ENCODE assay signal across 9 mouse cellular contexts in the genomic region with DNA sequence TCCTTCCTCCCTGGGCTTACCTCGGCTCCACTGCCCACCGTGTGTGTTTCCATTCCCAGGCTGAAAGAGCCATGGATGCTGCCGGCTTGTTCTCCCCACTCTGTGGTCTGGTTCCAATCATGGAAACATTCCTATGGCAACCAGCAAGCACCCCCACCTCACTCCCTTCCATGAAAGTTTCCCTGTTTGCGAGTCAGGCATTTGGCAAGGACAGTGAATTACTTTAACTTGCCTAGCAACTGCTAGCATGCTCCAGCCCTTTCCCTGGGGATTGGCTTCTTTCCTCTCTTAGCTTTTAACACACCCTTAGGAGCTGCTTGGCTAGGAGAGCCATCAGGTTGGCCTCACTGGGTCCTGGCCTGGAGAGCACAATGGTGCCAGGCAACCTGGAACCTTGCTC.
DNase-seq lines count a peak whose midpoint lies in the region; ATAC-seq lines count a peak whose summit lies in the region.
"Had no signal": no experiment of that assay in that cellular context is flagged by ENCODE, and none has a peak within 500 bp of the region (broad histone marks: within the 10 kb centered on the region; RNA-seq: fewer than 3 reads in every experiment).

No protein-coding gene starts in this region.

- peak; percentile 53 to 54 for DNase-seq in frontal cortex, postnatal 14 days (ENCODE audit: low spot score in 2 of 2)
- DNase-seq in layer of hippocampus, postnatal 36 days, result peak; percentile 53 to 57
- peak; percentile 47 for DNase-seq in right cerebral cortex, postnatal 4 days
- DNase-seq in cerebellum, adult 8-10 months, result no peak
- no peak for DNase-seq in lung, postnatal 4 days
- DNase-seq in adrenal gland, postnatal 25 days, result no peak

- no peak overlapping the region for H3K27ac ChIP-seq in midbrain, embryonic 16.5 days (ENCODE audit: low read length)
- no peak overlapping the region for H3K27ac ChIP-seq in midbrain, embryonic 15.5 days

- ATAC-seq in midbrain, embryonic 16.5 days, result peak; percentile 32; the same call in 1 of the 2 replicates
- no peak for ATAC-seq in midbrain, embryonic 15.5 days (replicated peaks)

- H3K4me2 ChIP-seq in midbrain, embryonic 16.5 days (ENCODE audit: low read length), result no peak overlapping the region
- no peak overlapping the region for H3K4me2 ChIP-seq in midbrain, embryonic 15.5 days
- H3K4me2 ChIP-seq: liver, embryonic 11.5 days had no signal

- H3K9me3 ChIP-seq in midbrain, embryonic 16.5 days (replicated peaks; ENCODE audit: control insufficient read depth, low read length, poor library complexity, severe bottlenecking), result no peaks in the 10 kb centered on the region
- no peaks in the 10 kb centered on the region for H3K9me3 ChIP-seq in midbrain, embryonic 15.5 days

- no peak overlapping the region for H3K9ac ChIP-seq in midbrain, embryonic 16.5 days (ENCODE audit: low read depth, low read length)
- H3K9ac ChIP-seq in midbrain, embryonic 15.5 days, result no peak overlapping the region

- no peak overlapping the region for H3K4me3 ChIP-seq in midbrain, embryonic 16.5 days (ENCODE audit: low read depth, low read length)
- H3K4me3 ChIP-seq in midbrain, embryonic 15.5 days, result no peak overlapping the region

- peaks cover 14% of the 10 kb centered on the region for H3K4me1 ChIP-seq in midbrain, embryonic 16.5 days (ENCODE audit: control insufficient read depth, insufficient read depth, low read length)
- peaks cover 18% of the 10 kb centered on the region for H3K4me1 ChIP-seq in midbrain, embryonic 15.5 days

- H3K36me3 ChIP-seq in midbrain, embryonic 16.5 days (ENCODE audit: control insufficient read depth, insufficient read depth, low read length), result no peaks in the 10 kb centered on the region
- H3K36me3 ChIP-seq in midbrain, embryonic 15.5 days (replicated peaks), result no peaks in the 10 kb centered on the region

- 69% methylated on average over 4 of the region's 4 CpGs for WGBS in midbrain, embryonic 16.5 days
- 70% methylated on average over 4 of the region's 4 CpGs for WGBS in midbrain, embryonic 15.5 days

- no peaks in the 10 kb centered on the region for H3K27me3 ChIP-seq in midbrain, embryonic 16.5 days (ENCODE audit: control insufficient read depth, insufficient read depth, low read depth, low read length)
- no peaks in the 10 kb centered on the region for H3K27me3 ChIP-seq in midbrain, embryonic 15.5 days (replicated peaks)

Comparison
In these comparisons a context has a peak if more than half of its experiments do, and no peak if none do; other contexts are left out.
1. DNase-seq: peak in frontal cortex, postnatal 14 days (2 of 2), layer of hippocampus, postnatal 36 days (2 of 2) and right cerebral cortex, postnatal 4 days (single experiment); none in cerebellum, adult 8-10 months (single experiment), lung, postnatal 4 days (0 of 2) and adrenal gland, postnatal 25 days (single experiment).